Mouse (Mus musculus): ENCODE data around the gene Mlxip.

Gene Mlxip

DNA sequence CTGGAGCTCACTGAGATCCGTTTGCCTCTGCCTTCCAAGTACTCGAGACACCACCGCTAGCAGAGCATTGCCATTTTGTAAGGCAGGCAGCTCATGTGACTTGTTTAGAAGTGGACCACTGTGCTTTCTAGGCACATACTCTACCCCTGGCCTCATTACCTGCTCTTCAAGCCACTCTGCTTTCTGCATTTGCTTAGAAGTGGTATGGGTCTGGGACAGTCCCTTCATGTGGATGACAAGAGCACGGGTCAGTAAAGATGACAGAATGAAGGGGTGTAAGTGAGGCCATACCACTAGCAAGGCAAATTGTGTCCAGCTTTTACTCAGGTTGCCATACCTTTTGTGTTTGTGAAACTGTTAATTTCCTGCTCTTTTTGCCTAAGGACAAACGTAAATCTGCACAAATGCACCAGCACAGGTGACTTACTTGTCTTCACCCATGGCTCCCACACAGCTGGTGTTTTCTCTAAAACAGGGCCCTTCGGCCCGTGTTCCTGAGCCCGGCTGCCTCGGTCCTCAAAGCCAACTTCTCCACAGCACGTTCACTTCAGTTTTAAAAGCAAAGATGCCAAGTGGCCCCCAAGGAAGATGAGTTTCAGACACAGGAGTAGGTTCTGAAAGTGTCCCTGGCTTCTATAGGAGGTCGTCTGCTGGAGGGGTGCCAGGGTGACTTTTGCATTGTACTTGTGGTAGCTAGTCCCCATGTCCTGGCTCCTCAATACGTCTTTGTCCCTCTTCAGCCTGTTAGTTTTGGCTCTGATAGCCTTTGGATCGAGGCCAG lies 37.1 kb downstream of the Mlxip start:
- no peak for DNase-seq (ENCODE audit: extremely low spot score)

GRCm38 (mm10) chr5:123432305-123432874 lies 37.8 kb downstream of the Mlxip start:
- DNase-seq (ENCODE audit: extremely low spot score) = no peak

DNA sequence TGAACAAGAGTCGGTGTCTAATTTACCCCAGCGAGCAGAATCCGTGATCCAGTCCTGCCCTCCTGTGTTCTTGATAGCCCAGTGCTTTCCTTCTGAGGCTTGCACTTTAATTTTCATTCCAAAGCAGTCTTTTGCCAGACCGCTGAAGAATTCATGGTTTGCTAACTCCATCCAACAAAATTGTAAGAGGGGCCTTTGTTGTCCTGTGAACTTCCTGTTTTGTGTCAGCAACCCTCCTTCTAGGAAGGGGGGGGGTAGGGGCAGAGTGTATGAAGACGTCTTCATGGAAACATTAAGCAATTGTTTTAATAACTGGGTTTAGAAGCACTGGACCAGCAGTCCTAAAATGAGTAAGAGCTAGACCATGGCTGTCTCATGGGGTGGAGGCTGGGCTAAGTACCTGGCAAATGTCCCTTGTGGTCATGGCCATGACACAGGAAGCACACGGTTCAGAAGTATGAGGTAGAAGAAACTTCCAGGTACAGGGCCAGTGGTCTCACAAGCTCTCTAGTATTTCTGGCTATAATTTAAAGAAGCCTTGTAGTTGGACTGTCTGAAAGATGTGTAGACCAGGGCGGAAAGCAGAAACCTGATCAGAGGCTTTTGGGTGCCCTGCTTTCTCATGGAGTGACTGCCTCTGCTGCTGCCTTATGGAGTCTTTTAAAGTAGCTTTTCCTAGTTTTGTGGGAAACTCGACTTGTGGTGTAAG lies 41.6 kb downstream of the Mlxip start:
- DNase-seq (ENCODE audit: extremely low spot score) = no peak

GRCm38 (mm10) chr5:123436780-123437175 lies 42.2 kb downstream of the Mlxip start:
- DNase-seq (ENCODE audit: extremely low spot score) = peak; percentile 24

GRCm38 (mm10) chr5:123438381-123438780 lies 43.8 kb downstream of the Mlxip start:
- DNase-seq (ENCODE audit: extremely low spot score) = no peak

DNA sequence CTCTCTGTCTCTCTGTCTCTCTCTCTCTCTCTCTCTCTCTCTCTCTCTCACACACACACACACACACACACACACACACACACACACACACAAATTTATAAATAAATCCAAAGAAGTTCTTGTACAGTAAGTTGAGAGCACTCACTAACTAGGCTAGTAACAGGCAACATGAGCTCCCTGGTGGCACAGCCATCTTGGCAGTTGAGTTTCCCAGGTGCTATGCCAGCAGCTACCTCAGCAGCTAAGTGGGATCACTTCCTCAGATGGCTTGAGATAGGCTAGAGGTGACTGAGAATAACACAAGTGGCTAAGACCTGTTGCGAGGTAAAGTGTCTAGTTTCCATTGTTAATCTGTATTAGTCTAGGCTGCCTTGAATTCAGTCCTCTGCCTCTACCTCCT lies 44.7 kb downstream of the Mlxip start:
- DNase-seq (ENCODE audit: extremely low spot score) = no peak

DNA sequence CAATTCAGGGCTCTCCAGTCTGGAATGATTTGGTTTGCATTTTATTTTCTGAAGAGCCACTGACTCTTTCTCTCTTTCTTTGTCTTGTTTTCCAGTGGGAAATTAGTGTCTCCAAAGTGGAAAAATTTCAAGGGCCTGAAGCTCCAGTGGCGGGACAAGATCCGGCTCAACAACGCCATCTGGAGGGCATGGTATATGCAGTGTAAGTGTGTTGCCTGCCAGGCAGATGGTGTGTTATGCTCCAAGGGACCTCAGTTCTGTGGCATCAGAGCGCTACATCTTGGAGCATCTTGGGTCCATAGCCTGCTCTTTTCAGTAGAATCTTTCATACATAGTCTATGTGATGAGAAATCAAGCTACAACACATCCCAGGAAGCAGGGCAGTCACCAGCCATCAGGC lies 45.3 kb downstream of the Mlxip start:
- no peak for DNase-seq (ENCODE audit: extremely low spot score)

GRCm38 (mm10) chr5:123440664-123441063 lies 46.1 kb downstream of the Mlxip start:
- DNase-seq (ENCODE audit: extremely low spot score) = no peak

GRCm38 (mm10) chr5:123442283-123442682 lies 47.7 kb downstream of the Mlxip start:
- no peak for DNase-seq (ENCODE audit: extremely low spot score)

DNA sequence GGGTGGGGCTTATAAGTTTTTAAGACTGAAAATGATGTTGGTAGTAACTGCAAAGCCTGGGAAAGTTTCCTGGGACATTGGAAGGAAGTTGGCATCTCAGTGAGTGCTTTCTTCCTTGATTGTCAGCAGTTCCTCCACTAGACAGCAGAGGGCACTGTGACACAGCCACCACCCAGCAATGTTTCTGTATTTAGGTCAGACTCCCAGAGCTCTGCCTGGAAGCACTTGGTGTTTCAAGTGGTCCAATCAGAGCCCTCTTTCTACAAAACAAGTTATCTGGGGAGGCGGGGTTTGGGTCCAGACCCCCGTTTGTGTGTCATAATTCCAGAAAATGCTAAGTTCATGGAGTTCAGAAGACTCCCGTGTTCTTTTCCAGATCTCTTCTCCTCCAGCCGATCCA lies 49.5 kb downstream of the Mlxip start:
- peak; percentile 71 for DNase-seq (ENCODE audit: extremely low spot score)

- DNase-seq (ENCODE audit: extremely low spot score) = no peak
Measured at GRCm38 (mm10) chr5:123444849-123445334, 50.3 kb downstream of the Mlxip start.

DNA sequence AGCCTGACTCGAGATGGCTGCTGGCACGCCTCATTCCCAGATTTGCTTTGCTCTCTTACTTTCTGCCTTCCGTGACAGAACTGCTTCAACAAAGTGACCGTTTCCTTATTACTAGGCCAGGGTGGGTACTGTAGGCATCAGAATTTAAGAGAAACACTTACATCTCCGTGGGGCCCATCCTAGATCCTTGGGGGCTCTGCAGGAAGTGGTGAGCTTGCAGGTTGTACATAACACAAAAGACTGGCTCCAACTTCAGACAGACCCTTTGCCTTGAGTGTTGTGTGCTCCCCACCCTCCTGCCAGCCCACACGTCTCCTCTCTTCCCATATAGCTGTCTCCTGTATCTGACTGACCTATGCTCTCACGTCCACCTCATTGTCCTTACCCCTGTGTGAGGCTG lies 57.3 kb downstream of the Mlxip start:
- DNase-seq (ENCODE audit: extremely low spot score) = no peak

- no peak for DNase-seq (ENCODE audit: extremely low spot score)
Measured at GRCm38 (mm10) chr5:123461420-123461819, 66.8 kb downstream of the Mlxip start.

DNA sequence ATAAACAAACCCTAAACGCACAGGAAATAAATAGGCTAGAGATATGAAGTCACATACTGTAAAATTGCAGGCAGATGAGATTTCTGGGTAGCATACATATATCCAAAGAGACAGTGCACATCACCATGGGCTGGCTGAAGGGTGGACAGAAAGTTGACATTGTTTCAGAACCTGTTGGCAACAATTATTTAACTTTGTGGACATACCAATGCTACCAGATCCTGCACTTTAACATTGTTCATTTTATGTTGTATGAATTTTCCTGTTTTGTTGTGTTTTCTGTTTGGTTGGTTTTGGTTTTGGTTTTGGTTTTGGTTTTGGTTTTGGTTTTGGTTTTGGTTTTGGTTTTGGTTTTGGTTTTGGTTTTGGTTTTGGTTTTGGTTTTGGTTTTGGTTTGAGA lies 70.0 kb downstream of the Mlxip start:
- no peak for DNase-seq (ENCODE audit: extremely low spot score)

DNA sequence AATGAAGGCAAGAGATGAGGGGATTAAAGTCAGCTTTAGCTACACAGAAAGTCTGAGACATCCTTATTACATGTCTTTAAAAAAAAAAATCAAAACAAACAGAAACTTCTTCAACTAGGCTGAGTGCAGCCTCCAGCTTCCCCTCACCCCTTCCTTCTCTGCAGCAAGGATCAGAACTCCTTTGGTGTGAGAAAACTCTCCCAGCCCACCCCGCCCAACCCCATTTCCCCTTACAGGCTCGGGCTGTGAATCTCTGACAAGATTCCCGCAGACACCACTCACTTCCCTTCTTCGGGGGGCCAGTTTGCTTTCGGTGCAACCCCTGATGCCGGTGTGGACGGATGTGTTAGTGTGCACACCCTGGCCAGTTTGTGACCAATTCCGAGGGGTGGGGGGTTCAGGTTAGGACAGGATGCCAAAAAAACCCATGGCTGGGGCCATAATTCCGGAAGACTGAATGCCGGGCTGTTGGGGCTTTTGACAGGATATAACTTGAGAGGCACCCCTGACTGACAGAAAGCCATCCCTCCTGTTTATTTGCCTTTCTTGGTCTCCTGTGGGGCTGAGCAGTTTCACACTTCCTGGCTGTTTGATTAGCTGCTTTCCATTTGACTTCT lies 76.3 kb downstream of the Mlxip start:
- peak; percentile 24 for DNase-seq (ENCODE audit: extremely low spot score)

DNA sequence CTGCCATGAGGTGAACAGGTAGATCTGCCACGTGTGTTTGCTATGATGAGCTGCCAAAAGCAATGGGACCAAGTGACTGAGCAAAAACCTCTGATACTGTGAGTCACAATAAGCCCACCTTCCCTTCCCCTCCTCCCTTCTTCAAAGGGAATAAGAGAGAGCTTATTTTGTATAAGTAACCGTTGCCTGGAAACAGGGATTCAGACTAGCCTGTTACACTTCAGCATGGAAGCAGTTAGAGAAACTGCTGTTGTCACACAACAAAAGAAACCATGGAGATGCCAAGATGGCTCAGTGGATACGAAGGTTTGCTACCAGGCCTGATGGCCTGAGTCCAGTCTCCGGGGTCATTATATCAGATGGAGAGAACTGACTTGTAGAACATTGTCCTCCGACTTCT lies 79.2 kb downstream of the Mlxip start:
- no peak for DNase-seq (ENCODE audit: extremely low spot score)

GRCm38 (mm10) chr5:123487659-123488395 lies 93.2 kb downstream of the Mlxip start:
- DNase-seq (ENCODE audit: extremely low spot score) = no peak

DNA sequence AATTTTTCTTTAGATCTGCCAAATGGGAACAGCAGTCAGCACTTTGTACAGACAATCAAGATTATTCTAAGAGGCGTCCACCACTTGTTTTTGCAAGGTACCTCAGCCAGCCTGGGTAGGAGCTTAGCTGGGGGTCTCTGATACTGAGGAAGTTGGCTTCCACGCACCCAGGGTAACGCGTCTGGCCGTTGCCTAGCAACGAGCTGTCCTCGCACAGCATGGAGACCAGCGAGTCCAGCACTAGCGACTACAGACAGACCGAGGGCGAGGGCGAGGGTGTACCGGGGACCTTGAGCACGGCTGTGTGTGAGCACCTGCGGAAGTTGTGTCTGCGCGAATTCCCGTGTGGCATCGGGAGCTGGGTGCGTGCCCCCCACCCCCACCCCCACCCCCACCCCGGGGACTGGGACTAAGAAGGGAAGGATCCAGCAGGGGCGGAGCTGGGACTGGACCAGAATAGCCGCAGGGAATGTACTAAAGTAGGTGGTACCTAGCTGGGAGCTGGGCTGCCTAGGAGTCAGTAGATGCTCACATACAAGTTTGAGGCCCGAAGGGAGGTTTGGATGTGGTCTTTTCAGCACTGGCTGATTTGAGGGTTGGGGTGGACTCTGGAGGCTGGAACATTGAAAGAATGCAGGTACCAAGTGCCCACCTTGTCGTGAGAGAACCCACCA lies 94.7 kb downstream of the Mlxip start, which contains the start of the genes Lrrc43 and Il31:
Lrrc43 (plus strand) TSS at position 194 of the 674 bp plus-strand sequence.
Il31 (minus strand) TSS at position 378 of the 674 bp plus-strand sequence.
- peak; percentile 53 for DNase-seq (ENCODE audit: extremely low spot score)

GRCm38 (mm10) chr5:123489935-123490334 lies 95.3 kb downstream of the Mlxip start:
- no peak for DNase-seq (ENCODE audit: extremely low spot score)

DNA sequence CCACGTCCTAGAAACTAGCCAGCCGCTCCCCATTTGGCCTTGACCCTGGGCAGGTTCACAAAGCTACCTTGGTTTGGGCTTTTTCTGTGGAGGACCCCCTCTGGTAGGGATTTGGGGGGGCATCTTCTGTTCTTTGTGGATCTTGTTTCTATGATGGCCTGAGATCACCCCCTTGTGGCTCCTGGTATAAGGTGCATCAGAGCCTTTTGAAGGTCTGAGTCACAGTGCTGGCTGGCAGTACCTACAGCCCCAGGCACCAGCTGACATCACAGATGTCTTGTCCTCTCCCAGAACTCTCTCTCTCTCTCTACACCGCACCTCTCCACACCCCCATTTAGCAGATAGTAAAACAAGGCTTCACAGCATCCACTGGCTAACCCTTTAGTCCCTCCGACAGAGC lies 105.1 kb downstream of the Mlxip start:
- DNase-seq (ENCODE audit: extremely low spot score) = peak; percentile 24

DNA sequence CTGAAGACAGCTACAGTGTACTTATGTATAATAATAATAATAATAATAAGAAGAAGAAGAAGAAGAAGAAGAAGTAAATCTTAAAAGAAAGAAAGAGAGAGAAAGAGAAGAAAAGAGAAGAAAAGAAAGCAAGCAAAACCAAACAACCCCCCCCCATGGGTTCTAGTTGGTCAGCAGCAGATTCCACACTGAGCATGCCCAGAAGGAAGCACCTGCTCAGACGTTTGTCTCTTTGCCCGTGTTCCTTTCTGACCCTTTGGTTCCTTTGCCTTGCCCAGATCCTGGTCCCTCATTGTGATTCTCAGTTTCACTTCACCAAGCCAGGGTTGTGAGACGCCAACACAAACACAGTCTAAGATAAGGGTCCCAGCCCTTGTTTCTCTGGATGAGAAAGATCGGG lies 107.4 kb downstream of the Mlxip start:
- no peak for DNase-seq (ENCODE audit: extremely low spot score)
